Mouse (Mus musculus) heart, adult 2 months (tissue): ENCODE measurements at regions not wholly inside any gene's neighbourhood (a gene's known extent, or its start where the extent isn't known, plus 50 kb on each side); places are given as distances from the start of the nearest gene placed in this dataset.
A peak's percentile ranks its signal among the peaks of the same experiment; 100 is the strongest.

ENCODE experiments used
- DNase-seq, 2 experiments: peaks; one replicate each; pipeline ENCODE4 v3.0.0; 2021
- H3K27ac ChIP-seq: fragments of 200-600 bp; 2 replicates; pipeline ENCODE4 v1.8.1; 2022
- H3K27me3 ChIP-seq: fragments of 200-500 bp; 2 replicates; pipeline ENCODE4 v1.6.1; 2012; ENCODE audit warnings: mild to moderate bottlenecking, low read length, inconsistent platforms, mixed read lengths; ENCODE audit not compliant: control insufficient read depth, insufficient read depth
- H3K36me3 ChIP-seq: fragments of 200-500 bp; 2 replicates; pipeline ENCODE4 v1.6.1; 2012; ENCODE audit warnings: low read length, inconsistent platforms; ENCODE audit not compliant: control insufficient read depth, insufficient read depth
- H3K4me1 ChIP-seq: fragments of 200-500 bp; 2 replicates; pipeline ENCODE4 v1.6.1; 2011; ENCODE audit warnings: low read length; ENCODE audit not compliant: control insufficient read depth, insufficient read depth
- H3K4me3 ChIP-seq: fragments of 200-600 bp; 2 replicates; pipeline ENCODE4 v1.8.1; 2022
- H3K79me2 ChIP-seq: fragments of 200-500 bp; replicated peaks from 2 replicates; pipeline ENCODE4 v1.6.1; 2012; ENCODE audit warnings: mild to moderate bottlenecking, inconsistent platforms, low read length, moderate library complexity, mixed read lengths; ENCODE audit not compliant: control insufficient read depth, insufficient read depth
- H3K9ac ChIP-seq: fragments of 200-500 bp; 2 replicates; pipeline ENCODE4 v1.6.1; 2012; ENCODE audit warnings: low read depth, mild to moderate bottlenecking, control low read depth, inconsistent platforms, low read length, mixed read lengths
- CTCF ChIP-seq: fragments of 200-600 bp; IDR thresholded peaks from 2 replicates; pipeline ENCODE4 v1.8.1; 2022; ENCODE audit warnings: antibody characterized with exemption, mild to moderate bottlenecking, moderate library complexity
- EP300 ChIP-seq: fragments of 200-500 bp; IDR thresholded peaks from 2 replicates; pipeline ENCODE4 v1.6.1; 2011; ENCODE audit warnings: low read depth, low read length, control low read depth; ENCODE audit not compliant: insufficient read depth
- POLR2A ChIP-seq: fragments of 200-500 bp; IDR thresholded peaks from 2 replicates; pipeline ENCODE4 v1.6.1; 2011; ENCODE audit warnings: mild to moderate bottlenecking, low read depth, low read length, control low read depth; ENCODE audit not compliant: insufficient read depth
- WGBS: fragments of 180-500 bp; shearing (Covaris S2); methylation state at CpG from one replicate; pipeline ENCODE4 v1.1.7; 2018; 5-methylcytosine and 5-hydroxymethylcytosine counted together
- intact Hi-C: fragments of 180-260 bp; cut with DNase I; formaldehyde crosslinking; loops from one replicate; pipeline ENCODE4 v1.15.1; 2025

GRCm38 (mm10) chr9:59116561-59116960 lies 80.3 kb upstream of the Neo1 start:
- Histone ChIP-seq H3K4me3 (no peak overlapping the region), H3K27me3 (no peaks in the 10 kb centered on the region), H3K27ac (peak overlapping the region; percentile 62), H3K9ac (no peak overlapping the region), H3K36me3 (no peaks in the 10 kb centered on the region), H3K79me2 (no peaks in the 10 kb centered on the region), H3K4me1 (peaks cover 1% of the 10 kb centered on the region)
- TF ChIP-seq CTCF: no peak
- intact Hi-C loops: no loop called here
- DNase-seq: peak in 1 of 2 experiments; percentile 37
- WGBS: 20% methylated on average over 2 of the region's 2 CpGs

GRCm38 (mm10) chr9:59113859-59114258 lies 77.6 kb upstream of the Neo1 start:
- intact Hi-C loops: no loop called here
- H3K27ac ChIP-seq: no peak overlapping the region
- H3K4me3 ChIP-seq: no peak overlapping the region
- H3K9ac ChIP-seq: no peak overlapping the region
- WGBS: 52% methylated on average over 4 of the region's 4 CpGs
- peaks cover 1% of the 10 kb centered on the region for H3K4me1 ChIP-seq
- no peaks in the 10 kb centered on the region for H3K36me3 ChIP-seq
- no peak for TF ChIP-seq EP300
- TF ChIP-seq CTCF: no peak
- TF ChIP-seq POLR2A: no peak
- H3K79me2 ChIP-seq: no peaks in the 10 kb centered on the region
- no peaks in the 10 kb centered on the region for H3K27me3 ChIP-seq
- no peak for DNase-seq

- intact Hi-C loops: no loop called here
- Histone ChIP-seq H3K9ac (no peak overlapping the region), H3K79me2 (no peaks in the 10 kb centered on the region), H3K4me1 (no peaks in the 10 kb centered on the region), H3K36me3 (no peaks in the 10 kb centered on the region), H3K4me3 (no peak overlapping the region), H3K27me3 (no peaks in the 10 kb centered on the region), H3K27ac (no peak overlapping the region)
- WGBS: 71% methylated on average over 5 of the region's 5 CpGs
- no peak for DNase-seq
- TF ChIP-seq POLR2A (no peak), EP300 (no peak), CTCF (no peak)
These were observed 63.5 kb upstream of the Neo1 start for GRCm38 (mm10) chr9:59099738-59100137.

DNA sequence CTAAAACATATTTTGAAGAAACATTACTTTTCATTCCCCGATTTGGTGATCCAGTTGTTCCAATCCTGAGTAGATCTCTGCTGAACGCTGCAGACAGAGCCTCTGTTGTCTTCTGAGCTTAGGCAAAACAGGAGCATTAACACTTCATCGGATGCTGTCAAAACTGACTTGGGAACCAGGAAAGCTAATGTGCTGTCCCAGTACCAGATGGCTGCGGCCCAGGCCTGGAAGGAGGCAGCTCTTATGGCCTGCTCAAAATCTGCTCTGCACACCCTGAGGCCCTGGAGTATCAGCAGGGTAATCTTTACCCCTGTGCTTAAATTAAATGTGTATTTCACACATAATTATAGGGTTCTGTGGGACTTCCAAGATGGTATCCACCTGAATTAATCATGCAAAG lies 61.3 kb upstream of the Neo1 start:
- Histone ChIP-seq H3K9ac (no peak overlapping the region), H3K27me3 (no peaks in the 10 kb centered on the region), H3K4me1 (no peaks in the 10 kb centered on the region), H3K36me3 (no peaks in the 10 kb centered on the region), H3K79me2 (no peaks in the 10 kb centered on the region), H3K4me3 (no peak overlapping the region), H3K27ac (no peak overlapping the region)
- peak in 1 of 2 experiments; percentile 28 for DNase-seq
- WGBS: 73% methylated on average over 4 of the region's 4 CpGs
- TF ChIP-seq POLR2A (no peak), EP300 (no peak), CTCF (no peak)
- intact Hi-C loops: no loop called here

- H3K27ac ChIP-seq: no peak overlapping the region
- peak in 1 of 2 experiments; percentile 20 for DNase-seq
- 44% methylated on average over 12 of the region's 12 CpGs for WGBS
- no peaks in the 10 kb centered on the region for H3K79me2 ChIP-seq
- no peak overlapping the region for H3K4me3 ChIP-seq
- no peaks in the 10 kb centered on the region for H3K27me3 ChIP-seq
- intact Hi-C loops: no loop called here
- H3K4me1 ChIP-seq: no peaks in the 10 kb centered on the region
- H3K36me3 ChIP-seq: no peaks in the 10 kb centered on the region
- no peak overlapping the region for H3K9ac ChIP-seq
- TF ChIP-seq CTCF (no peak), EP300 (no peak), POLR2A (no peak)
These were observed 60.5 kb upstream of the Neo1 start for GRCm38 (mm10) chr9:59096551-59097268.

GRCm38 (mm10) chr9:59095626-59096025 lies 59.4 kb upstream of the Neo1 start:
- H3K27me3 ChIP-seq: no peaks in the 10 kb centered on the region
- no peak overlapping the region for H3K9ac ChIP-seq
- H3K4me3 ChIP-seq: no peak overlapping the region
- DNase-seq: no peak
- intact Hi-C loops: no loop called here
- no peak overlapping the region for H3K27ac ChIP-seq
- TF ChIP-seq POLR2A (no peak), CTCF (no peak), EP300 (no peak)
- WGBS: 85% methylated on average over 7 of the region's 7 CpGs
- H3K79me2 ChIP-seq: no peaks in the 10 kb centered on the region
- no peaks in the 10 kb centered on the region for H3K4me1 ChIP-seq
- H3K36me3 ChIP-seq: no peaks in the 10 kb centered on the region
